Mouse (Mus musculus): ENCODE results near the gene Gm20518.

DNA sequence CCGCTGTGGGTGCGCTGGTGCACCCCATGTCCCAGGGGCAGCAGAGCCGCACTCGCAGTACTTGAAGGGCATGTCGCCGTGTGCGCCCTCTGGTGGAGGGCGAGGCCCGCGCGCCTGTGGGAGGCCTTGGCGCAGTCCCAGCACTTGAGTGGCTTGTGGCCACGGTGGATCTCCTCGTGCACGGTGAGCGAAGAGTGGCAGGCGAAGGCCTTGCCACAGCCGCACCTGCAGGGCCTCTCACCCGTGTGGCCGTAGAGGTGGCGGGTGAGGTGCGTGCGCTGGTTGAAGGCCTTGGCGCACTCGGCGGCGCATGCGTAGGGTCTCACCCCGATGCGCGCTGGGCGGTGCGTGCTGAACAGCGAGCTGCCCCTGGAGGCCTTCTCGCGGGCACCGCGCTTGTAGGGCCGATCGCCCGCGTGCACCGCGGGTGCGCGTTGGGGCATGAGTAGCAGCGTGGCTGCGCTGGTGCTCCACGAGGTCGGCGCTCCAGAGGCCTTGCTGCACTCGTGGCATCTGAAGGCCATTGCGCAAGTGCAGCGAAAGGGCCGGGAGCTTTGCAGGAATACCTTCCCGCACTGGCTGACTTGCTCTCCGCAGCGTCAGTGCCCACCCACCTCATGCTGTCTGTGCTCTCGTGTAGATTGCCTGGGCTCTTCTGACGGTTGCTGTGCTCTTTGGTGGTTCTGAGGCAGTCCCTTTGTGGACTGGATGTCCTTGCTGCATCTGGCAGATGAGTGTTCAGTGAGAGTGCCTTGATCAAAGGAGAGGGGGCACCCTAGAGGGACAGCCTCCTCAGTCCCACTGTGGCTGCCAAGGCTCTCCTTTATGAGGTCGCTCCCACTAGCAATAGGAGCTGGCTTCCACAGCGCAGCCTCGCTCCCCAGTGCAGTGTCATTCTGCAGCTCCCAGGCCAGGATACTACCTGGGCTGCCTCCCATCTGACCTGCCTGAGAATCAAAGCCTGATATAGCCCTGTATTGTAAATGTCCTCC, 75.8 kb downstream of the Gm20518 start:
- TF ChIP-seq CTCF (IDR thresholded peaks at IDR 0.05; ENCODE audit: borderline replicate concordance, extremely low read depth, insufficient read depth, insufficient read length) (peak; percentile 92), POLR2A (IDR thresholded peaks at IDR 0.05; ENCODE audit: borderline replicate concordance, extremely low read depth, insufficient read depth, insufficient read length, poor library complexity, severe bottlenecking) (peak; percentile 59; the same call in 1 of the 2 replicates)
